Mouse (Mus musculus): ENCODE results near the gene Rsl1d1.

Rsl1d1 gene

GRCm38 (mm10) chr16:11154500-11154899 is 48.6 kb downstream of the Rsl1d1 start:
- no peak for DNase-seq

GRCm38 (mm10) chr16:11143706-11144483 is 59.2 kb downstream of the Rsl1d1 start:
- peak; percentile 99 to 100 for DNase-seq
